Mouse (Mus musculus): ENCODE measurements around the gene Rad9b. TPM values are rescaled to one million over a fixed set of nuclear protein-coding genes. Genes with fewer than 3 reads are reported as not detected.

Gene Rad9b
- polyA plus RNA-seq, 1 experiment from 2014 or later = 17.1 TPM

DNA sequence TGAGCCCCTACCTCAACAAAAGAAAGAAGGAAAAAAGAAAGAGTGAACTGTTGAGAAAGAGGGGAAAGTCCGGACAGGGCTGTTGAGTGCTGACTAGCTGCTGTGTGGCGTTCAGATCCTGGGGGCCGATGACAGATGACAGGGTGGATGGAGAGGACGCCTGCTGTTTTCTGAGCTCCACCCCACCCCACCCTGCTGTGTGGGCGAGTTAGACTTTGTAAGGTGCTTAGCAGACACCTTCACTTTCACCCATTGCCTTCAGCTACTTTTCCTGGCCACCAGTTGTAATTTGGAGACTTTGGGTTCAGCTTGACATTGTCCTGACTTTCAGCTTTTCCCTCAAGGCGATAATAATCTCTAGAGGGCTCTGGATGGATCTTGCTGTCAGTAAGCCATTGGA lies 62.9 kb downstream of the Rad9b start:
- H3K4me2 ChIP-seq = no peak overlapping the region
- no peaks in the 10 kb centered on the region for H3K9me3 ChIP-seq
- H3K9ac ChIP-seq = no peak overlapping the region
- peaks cover 6% of the 10 kb centered on the region for H3K4me1 ChIP-seq
- no peak overlapping the region for H3K4me3 ChIP-seq
- no peak for ATAC-seq (ENCODE audit: insufficient number of reproducible peaks, insufficient read depth, low FRiP score, low TSS enrichment, low read depth)
- H3K27ac ChIP-seq = no peak overlapping the region
- no peaks in the 10 kb centered on the region for H3K27me3 ChIP-seq
- WGBS = 62% methylated on average over 6 of the region's 6 CpGs
- peaks cover 22% of the 10 kb centered on the region for H3K36me3 ChIP-seq

DNA sequence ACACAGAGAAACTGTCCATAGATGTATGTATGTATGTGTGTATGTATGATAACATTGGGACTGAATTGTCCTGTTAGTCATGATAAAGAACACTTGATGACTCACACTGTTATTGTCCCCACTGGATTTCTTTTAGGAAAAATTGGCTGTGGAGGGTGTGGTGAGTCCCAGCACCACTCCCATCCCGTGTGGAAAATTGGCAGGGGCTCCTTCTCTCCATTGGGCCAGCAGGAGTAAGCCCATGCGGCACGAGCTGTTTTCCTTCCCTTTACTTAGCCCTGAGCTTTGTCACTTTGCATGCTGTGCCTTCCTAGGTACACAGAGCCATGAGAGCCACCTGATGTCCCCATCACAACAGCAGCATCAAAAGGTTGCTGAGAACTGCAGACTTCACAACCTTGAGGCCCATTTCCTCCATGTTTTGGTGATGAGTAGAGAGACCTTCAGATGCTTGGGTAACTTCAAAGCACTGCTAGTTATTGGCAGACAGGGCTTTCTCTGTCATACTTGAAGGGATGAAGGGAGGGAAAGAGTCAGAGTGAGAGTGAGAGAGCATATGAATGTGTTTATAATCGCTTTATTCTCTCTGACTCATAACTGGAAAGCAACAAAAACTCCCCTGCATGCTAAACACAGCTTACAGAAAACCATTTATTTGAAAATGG lies 65.8 kb downstream of the Rad9b start:
- H3K27ac ChIP-seq = no peak overlapping the region
- H3K4me3 ChIP-seq = no peak overlapping the region
- H3K4me2 ChIP-seq = no peak overlapping the region
- 85% methylated on average over 4 of the region's 4 CpGs for WGBS
- H3K9ac ChIP-seq = no peak overlapping the region
- peaks cover 19% of the 10 kb centered on the region for H3K36me3 ChIP-seq
- H3K27me3 ChIP-seq = no peaks in the 10 kb centered on the region
- peaks cover 17% of the 10 kb centered on the region for H3K4me1 ChIP-seq
- no peak for ATAC-seq (ENCODE audit: insufficient number of reproducible peaks, insufficient read depth, low FRiP score, low TSS enrichment, low read depth)
- no peaks in the 10 kb centered on the region for H3K9me3 ChIP-seq

DNA sequence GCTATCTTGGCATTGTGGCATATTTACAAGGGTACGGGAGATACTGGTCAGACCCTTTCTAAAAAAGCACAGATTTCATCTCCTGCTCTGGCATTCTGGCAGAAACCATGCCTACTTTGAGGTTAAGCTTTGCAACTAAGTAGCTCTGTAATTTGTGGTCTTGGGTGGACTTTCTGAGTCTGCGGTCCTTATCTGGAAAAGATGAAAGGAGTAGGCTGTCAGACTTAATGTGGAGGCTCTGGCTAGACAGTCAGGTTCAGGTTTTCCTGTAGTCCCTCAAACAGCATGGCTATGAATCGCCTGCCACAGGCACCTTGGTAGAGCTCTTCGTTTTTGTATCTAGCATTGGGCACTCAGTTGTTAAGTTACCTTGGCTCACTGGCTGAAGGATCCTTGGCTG lies 67.0 kb downstream of the Rad9b start:
- Histone ChIP-seq H3K9me3 (no peaks in the 10 kb centered on the region), H3K9ac (no peak overlapping the region), H3K27me3 (no peaks in the 10 kb centered on the region), H3K27ac (no peak overlapping the region), H3K4me3 (no peak overlapping the region), H3K4me1 (peaks cover 17% of the 10 kb centered on the region), H3K36me3 (peaks cover 19% of the 10 kb centered on the region), H3K4me2 (no peak overlapping the region)
- no peak for ATAC-seq (ENCODE audit: insufficient number of reproducible peaks, insufficient read depth, low FRiP score, low TSS enrichment, low read depth)
- 83% methylated on average over 4 of the region's 4 CpGs for WGBS

DNA sequence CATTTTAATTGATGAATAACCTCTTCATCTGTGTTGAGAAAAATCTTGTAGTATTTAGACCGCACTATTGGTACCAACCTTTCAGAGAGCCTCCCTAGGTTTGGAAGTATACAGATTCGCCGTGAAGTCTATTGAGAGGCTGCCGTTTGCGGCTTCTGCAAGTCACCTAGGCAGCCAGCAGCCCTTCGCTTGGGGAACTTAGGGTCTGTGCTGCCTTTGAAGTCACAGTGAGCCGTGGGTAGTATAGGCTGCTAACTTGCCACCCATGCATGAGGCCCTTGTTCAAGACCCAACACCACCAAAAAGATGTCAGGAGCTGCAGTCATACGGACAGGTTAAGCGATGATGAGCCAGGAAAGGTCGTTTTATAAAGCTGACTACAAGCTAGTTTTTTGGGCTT lies 67.8 kb downstream of the Rad9b start:
- H3K36me3 ChIP-seq = peaks cover 19% of the 10 kb centered on the region
- H3K4me3 ChIP-seq = peak overlapping the region; percentile 96; the same call in 1 of the 2 replicates

DNA sequence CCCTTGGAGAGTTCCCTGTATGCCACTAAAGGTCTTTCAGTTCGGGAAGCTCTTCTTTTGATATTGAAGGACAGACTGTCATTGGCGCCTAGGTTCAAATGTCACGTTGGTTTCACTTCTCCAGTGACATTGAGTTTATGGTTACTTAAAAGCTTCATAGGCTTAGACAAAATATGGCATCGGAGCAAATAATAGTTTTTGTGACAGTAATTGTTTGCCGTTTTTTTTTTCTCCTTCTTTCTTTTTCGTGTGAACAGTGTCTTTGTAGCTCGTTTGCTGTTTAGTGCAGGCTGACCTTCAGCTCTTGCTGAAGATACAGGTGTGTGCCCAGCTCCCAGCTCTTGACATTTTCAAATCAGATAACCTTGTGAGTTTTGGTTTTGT lies 68.3 kb downstream of the Rad9b start:
- no peaks in the 10 kb centered on the region for H3K9me3 ChIP-seq
- H3K27ac ChIP-seq = no peak overlapping the region
- peak overlapping the region; percentile 96 for H3K4me3 ChIP-seq
- H3K9ac ChIP-seq = peak overlapping the region; percentile 93; the same call in 1 of the 2 replicates
- peaks cover 19% of the 10 kb centered on the region for H3K36me3 ChIP-seq
- ATAC-seq (ENCODE audit: insufficient number of reproducible peaks, insufficient read depth, low FRiP score, low TSS enrichment, low read depth) = no peak
- H3K4me1 ChIP-seq = peaks cover 22% of the 10 kb centered on the region
- H3K4me2 ChIP-seq = peak overlapping the region; percentile 98
- 58% methylated on average over 7 of the region's 7 CpGs for WGBS
- H3K27me3 ChIP-seq = no peaks in the 10 kb centered on the region

More for the DNA sequence above, 67.8 kb downstream of the Rad9b start:
- WGBS = 89% methylated on average over 10 of the region's 10 CpGs
- peaks cover 18% of the 10 kb centered on the region for H3K4me1 ChIP-seq
- no peak for ATAC-seq (ENCODE audit: insufficient number of reproducible peaks, insufficient read depth, low FRiP score, low TSS enrichment, low read depth)
- no peak overlapping the region for H3K9ac ChIP-seq
- no peaks in the 10 kb centered on the region for H3K9me3 ChIP-seq
- peak overlapping the region; percentile 98; the same call in 1 of the 2 replicates for H3K4me2 ChIP-seq
- no peak overlapping the region for H3K27ac ChIP-seq
- H3K27me3 ChIP-seq = no peaks in the 10 kb centered on the region

DNA sequence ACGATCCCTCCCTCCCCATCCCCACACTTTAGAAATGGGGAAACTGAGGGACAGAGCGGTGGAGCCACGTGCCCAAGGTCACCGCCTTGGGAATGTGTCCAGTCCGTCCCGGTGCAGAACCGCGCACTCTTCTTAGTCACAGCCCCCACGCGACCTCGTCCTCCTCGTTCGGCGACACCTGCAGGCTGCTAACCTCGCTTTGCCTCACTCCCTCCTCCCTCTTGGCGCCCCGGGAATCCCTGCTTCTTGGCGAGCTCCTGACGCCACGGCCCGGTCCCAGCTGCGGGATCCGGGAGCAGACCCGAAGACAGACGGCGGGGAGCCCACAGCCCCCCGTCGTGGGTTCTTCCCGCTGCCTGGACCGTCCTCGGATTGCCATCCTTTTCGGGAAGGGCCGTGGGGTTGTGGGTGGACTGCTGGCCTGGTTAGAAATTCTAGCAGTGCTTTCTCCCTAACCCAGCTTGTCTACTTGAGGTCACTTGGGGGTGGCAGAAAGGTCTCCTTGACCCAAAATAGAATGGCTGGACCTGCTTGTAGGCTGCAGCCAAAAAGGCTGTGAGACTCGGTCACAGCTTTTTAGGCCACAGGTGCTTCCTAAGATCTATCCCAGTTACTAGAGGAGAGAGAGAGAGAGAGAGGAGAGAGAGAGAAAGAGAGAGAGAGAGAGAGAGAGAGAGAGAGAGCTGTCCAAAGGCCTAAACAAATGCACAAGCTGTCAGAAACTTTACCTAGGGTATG lies 68.8 kb downstream of the Rad9b start:
- Histone ChIP-seq H3K9me3 (no peaks in the 10 kb centered on the region), H3K27ac (peak overlapping the region; percentile 72; the same call in 1 of the 2 replicates), H3K4me3 (peak overlapping the region; percentile 96), H3K4me1 (peaks cover 28% of the 10 kb centered on the region), H3K27me3 (no peaks in the 10 kb centered on the region), H3K9ac (peak overlapping the region; percentile 93), H3K4me2 (peak overlapping the region; percentile 98), H3K36me3 (peaks cover 19% of the 10 kb centered on the region)
- no peak for ATAC-seq (ENCODE audit: insufficient number of reproducible peaks, insufficient read depth, low FRiP score, low TSS enrichment, low read depth)
- WGBS = under 1% methylated on average over 34 of the region's 34 CpGs

DNA sequence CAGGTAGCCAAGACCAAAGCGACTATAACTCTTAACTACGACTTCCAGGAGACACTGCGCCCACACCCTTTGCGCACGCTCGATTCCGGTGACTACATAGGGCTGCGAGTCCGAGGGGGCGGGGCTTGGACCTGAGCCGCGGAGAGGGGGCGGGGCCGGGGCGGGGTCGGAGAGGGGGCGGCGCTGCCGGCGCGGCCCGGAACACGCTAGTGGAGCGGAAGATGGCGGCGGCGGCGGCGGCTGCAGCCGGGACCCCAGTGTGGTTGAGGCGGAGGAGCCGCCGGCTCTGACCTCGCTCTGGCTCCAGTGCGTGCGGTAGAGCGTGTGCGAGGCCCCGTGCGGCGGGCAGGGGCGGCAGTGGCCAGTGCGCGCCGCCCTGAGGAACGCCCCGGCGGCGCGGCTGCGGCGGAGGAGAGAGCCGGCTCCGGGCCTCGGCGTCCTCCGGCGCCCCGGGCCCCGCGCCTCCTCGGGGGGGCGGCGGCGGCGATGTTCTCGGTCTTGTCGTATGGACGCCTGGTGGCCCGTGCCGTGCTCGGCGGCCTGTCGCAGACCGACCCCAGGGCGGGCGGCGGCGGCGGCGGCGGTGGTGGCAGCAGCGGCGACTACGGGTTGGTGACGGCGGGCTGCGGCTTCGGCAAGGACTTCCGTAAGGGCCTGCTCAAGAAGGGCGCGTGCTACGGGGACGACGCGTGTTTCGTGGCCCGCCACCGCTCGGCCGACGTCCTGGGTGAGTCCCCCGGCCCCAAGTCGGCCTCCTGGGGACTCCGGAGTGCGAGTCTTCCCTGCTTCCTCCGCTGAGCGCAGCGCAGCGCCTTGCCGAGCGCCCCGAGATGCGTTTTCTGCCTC lies 69.6 kb downstream of the Rad9b start, which contains the start of gene Pptc7:
Gene Pptc7, plus strand, starts transcription at position 183 of the 846 bp plus-strand sequence.
- Histone ChIP-seq H3K4me3 (peak within 1 kb of the TSS; percentile 96), H3K27me3 (no peaks in the 10 kb centered on the region), H3K9ac (peak within 1 kb of the TSS; percentile 93), H3K4me1 (peaks cover 31% of the 10 kb centered on the region), H3K36me3 (peaks cover 14% of the 10 kb centered on the region; the same call in 1 of the 2 replicates), H3K9me3 (no peaks in the 10 kb centered on the region), H3K4me2 (peak within 1 kb of the TSS; percentile 98), H3K27ac (peak within 1 kb of the TSS; percentile 72)
- WGBS = under 1% methylated on average over 100 of the region's 114 CpGs
- ATAC-seq (ENCODE audit: insufficient number of reproducible peaks, insufficient read depth, low FRiP score, low TSS enrichment, low read depth) = peak; percentile 84

DNA sequence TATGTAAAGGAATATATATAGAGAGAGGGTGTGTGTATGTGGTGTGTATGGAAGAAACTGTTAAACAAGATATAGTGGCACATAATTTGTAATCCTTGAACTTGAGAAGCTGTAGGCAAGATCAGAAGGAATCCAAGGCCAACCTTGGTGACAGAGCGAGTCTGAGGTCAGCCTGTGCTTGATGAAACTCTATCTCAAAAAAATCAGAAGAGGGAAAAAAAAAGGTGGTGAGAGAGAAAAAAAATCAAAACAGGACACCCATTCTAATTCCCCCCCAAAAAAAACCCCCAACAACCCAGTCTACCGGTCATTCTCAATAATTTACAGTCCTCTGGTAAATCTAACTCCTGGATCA lies 70.2 kb downstream of the Rad9b start:
- peaks cover 14% of the 10 kb centered on the region; the same call in 1 of the 2 replicates for H3K36me3 ChIP-seq
- H3K27me3 ChIP-seq = no peaks in the 10 kb centered on the region
- ATAC-seq (ENCODE audit: insufficient number of reproducible peaks, insufficient read depth, low FRiP score, low TSS enrichment, low read depth) = no peak
- WGBS = 16% methylated on average over 2 of the region's 2 CpGs
- H3K4me2 ChIP-seq = peak overlapping the region; percentile 98
- H3K4me1 ChIP-seq = peaks cover 31% of the 10 kb centered on the region
- no peaks in the 10 kb centered on the region for H3K9me3 ChIP-seq
- H3K9ac ChIP-seq = no peak overlapping the region
- no peak overlapping the region for H3K27ac ChIP-seq
- H3K4me3 ChIP-seq = peak overlapping the region; percentile 96

DNA sequence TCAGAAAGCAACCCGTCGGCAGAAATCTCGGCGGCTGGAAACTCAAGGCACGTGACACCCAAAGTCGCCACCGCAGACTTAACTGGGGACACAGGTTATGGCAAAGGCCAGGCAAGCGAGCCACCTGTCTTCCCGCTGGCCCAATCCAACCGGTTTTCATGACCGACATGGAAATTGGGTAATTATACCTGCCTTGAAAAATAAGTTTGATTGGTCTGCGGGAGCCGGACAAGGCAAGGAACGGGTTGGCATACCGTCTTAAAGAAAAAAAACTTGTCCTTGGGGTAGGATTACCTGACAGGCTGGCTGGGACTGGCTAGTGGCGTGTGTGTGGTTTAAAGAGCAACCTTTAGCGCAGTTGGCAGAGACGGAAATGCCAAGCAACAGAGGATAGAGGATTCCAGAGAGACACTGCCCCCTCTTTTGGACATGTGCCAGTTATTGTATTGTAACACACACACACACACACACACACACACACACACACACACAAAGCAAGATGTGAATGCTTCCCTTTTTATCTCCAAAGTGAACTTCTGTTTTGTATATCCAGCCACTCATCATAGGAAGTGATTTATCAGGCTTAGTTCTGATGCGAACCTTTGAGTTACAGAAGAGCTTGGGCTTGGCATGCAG lies 73.1 kb downstream of the Rad9b start:
- 20% methylated on average over 19 of the region's 19 CpGs for WGBS

DNA sequence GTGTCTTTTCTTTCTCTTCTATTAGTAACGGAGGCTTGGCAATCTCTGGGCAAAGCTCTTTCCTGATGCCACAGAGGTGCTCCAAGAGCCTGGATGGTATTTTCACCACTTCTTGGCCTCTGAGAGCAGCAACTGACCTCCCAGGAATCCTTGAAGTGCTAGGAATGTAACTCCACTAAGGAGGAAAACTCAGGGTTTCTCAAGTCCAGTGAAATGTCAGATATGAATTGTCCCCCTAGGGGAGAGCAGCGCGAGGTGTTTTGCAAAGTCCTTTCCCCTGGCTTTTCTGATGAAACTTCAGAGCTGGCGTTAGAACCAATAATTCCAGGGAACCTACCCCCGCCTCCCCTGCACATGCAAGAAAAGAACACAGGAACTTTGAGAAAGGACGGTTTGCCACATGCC lies 73.6 kb downstream of the Rad9b start:
- no peak for ATAC-seq (ENCODE audit: insufficient number of reproducible peaks, insufficient read depth, low FRiP score, low TSS enrichment, low read depth)
- whole genome bisulfite sequencing = 31% methylated on average over 6 of the region's 6 CpGs
- H3K4me1 ChIP-seq = peaks cover 18% of the 10 kb centered on the region
- H3K4me2 ChIP-seq = peak overlapping the region; percentile 47
- peak overlapping the region; percentile 10; the same call in 1 of the 2 replicates for H3K4me3 ChIP-seq
- no peaks in the 10 kb centered on the region for H3K36me3 ChIP-seq
- no peaks in the 10 kb centered on the region for H3K27me3 ChIP-seq
- no peak overlapping the region for H3K27ac ChIP-seq
- H3K9me3 ChIP-seq = no peaks in the 10 kb centered on the region
- H3K9ac ChIP-seq = no peak overlapping the region

More for the DNA sequence above, 73.1 kb downstream of the Rad9b start:
- Histone ChIP-seq H3K9ac (0 out of 2 replicates have a peak overlapping the region, but pooled peaks have one; percentile 32), H3K9me3 (no peaks in the 10 kb centered on the region), H3K27me3 (no peaks in the 10 kb centered on the region), H3K4me1 (peaks cover 23% of the 10 kb centered on the region), H3K4me2 (peak overlapping the region; percentile 47), H3K27ac (no peak overlapping the region), H3K4me3 (peak overlapping the region; percentile 10; the same call in 1 of the 2 replicates), H3K36me3 (no peaks in the 10 kb centered on the region)
- no peak for ATAC-seq (ENCODE audit: insufficient number of reproducible peaks, insufficient read depth, low FRiP score, low TSS enrichment, low read depth)
